Mouse (Mus musculus) macrophage (primary cell): ENCODE results near the gene Arl6. TPM values are rescaled to one million over a fixed set of nuclear protein-coding genes. Genes with fewer than 3 reads are reported as not detected.

Experiments
- H3K27ac ChIP-seq: fragments of 350-480 bp; formaldehyde crosslinking; 2 replicates; pipeline ENCODE4 v1.9.0; 2021
- H3K36me3 ChIP-seq: fragments of 350-480 bp; formaldehyde crosslinking; 2 replicates; pipeline ENCODE4 v1.9.0; 2021; ENCODE audit errors: inconsistent target
- H3K4me3 ChIP-seq: fragments of 350-480 bp; formaldehyde crosslinking; 2 replicates; pipeline ENCODE4 v1.9.0; 2021; ENCODE audit errors: inconsistent target
- H3K79me2 ChIP-seq: fragments of 350-480 bp; formaldehyde crosslinking; 2 replicates; pipeline ENCODE4 v1.9.0; 2021; ENCODE audit errors: inconsistent target
- WGBS: methylation state at CpG from one replicate; pipeline ENCODE4 v1.1.7; 2026; ENCODE audit warnings: inconsistent platforms; ENCODE audit not compliant: missing documents; 5-methylcytosine and 5-hydroxymethylcytosine counted together
- polyA plus RNA-seq: library from polyadenylated mRNA; stranded (reverse); fragments of 250-400 nt; gene quantifications from 3 replicates; pipeline ENCODE4 v1.2.4, GENCODE M21; 2018; ENCODE audit warnings: inconsistent platforms

Arl6 gene
- polyA plus RNA-seq, 1 experiment from 2014 or later = 5.2 TPM

GRCm38 (mm10) chr16:59599411-59600265 lies 39.6 kb downstream of the Arl6 start:
- peak overlapping the region; percentile 52 for H3K27ac ChIP-seq
- H3K79me2 ChIP-seq = peaks cover 54% of the 10 kb centered on the region
- no peaks in the 10 kb centered on the region for H3K36me3 ChIP-seq
- peak overlapping the region; percentile 56 for H3K4me3 ChIP-seq
- 55% methylated on average over 17 of the region's 17 CpGs for WGBS

GRCm38 (mm10) chr16:59598997-59599396 lies 40.2 kb downstream of the Arl6 start:
- Histone ChIP-seq H3K27ac (no peak overlapping the region), H3K79me2 (peaks cover 60% of the 10 kb centered on the region), H3K36me3 (no peaks in the 10 kb centered on the region), H3K4me3 (no peak overlapping the region)
- 81% methylated on average over 4 of the region's 4 CpGs for WGBS

GRCm38 (mm10) chr16:59597256-59597655 lies 41.9 kb downstream of the Arl6 start:
- 100% methylated on average over 6 of the region's 6 CpGs for WGBS
- peaks cover 78% of the 10 kb centered on the region for H3K79me2 ChIP-seq
- no peak overlapping the region for H3K4me3 ChIP-seq
- no peak overlapping the region for H3K27ac ChIP-seq
- H3K36me3 ChIP-seq = no peaks in the 10 kb centered on the region

GRCm38 (mm10) chr16:59594714-59595113 lies 44.5 kb downstream of the Arl6 start:
- H3K36me3 ChIP-seq = no peaks in the 10 kb centered on the region
- peaks cover 100% of the 10 kb centered on the region for H3K79me2 ChIP-seq
- WGBS = 92% methylated on average over 3 of the region's 3 CpGs
- no peak overlapping the region for H3K4me3 ChIP-seq
- H3K27ac ChIP-seq = no peak overlapping the region

- Histone ChIP-seq H3K79me2 (peaks cover 100% of the 10 kb centered on the region), H3K27ac (no peak overlapping the region), H3K36me3 (no peaks in the 10 kb centered on the region), H3K4me3 (no peak overlapping the region)
- WGBS = 86% methylated on average over 6 of the region's 6 CpGs
Observed at GRCm38 (mm10) chr16:59590790-59591189, 48.4 kb downstream of the Arl6 start.

- Histone ChIP-seq H3K36me3 (no peaks in the 10 kb centered on the region), H3K4me3 (no peak overlapping the region), H3K79me2 (peaks cover 82% of the 10 kb centered on the region), H3K27ac (no peak overlapping the region)
- 95% methylated on average over 13 of the region's 13 CpGs for WGBS
Observed at GRCm38 (mm10) chr16:59588351-59589025, 50.7 kb downstream of the Arl6 start.

- Histone ChIP-seq H3K27ac (no peak overlapping the region), H3K4me3 (no peak overlapping the region), H3K79me2 (peaks cover 75% of the 10 kb centered on the region), H3K36me3 (no peaks in the 10 kb centered on the region)
- 96% methylated on average over 10 of the region's 10 CpGs for WGBS
Observed at GRCm38 (mm10) chr16:59587816-59588215, 51.4 kb downstream of the Arl6 start.

- 95% methylated on average over 8 of the region's 8 CpGs for WGBS
- H3K4me3 ChIP-seq = no peak overlapping the region
- no peaks in the 10 kb centered on the region for H3K36me3 ChIP-seq
- H3K27ac ChIP-seq = no peak overlapping the region
- H3K79me2 ChIP-seq = peaks cover 75% of the 10 kb centered on the region
Observed at GRCm38 (mm10) chr16:59586911-59587310, 52.3 kb downstream of the Arl6 start.

GRCm38 (mm10) chr16:59586276-59586675 lies 52.9 kb downstream of the Arl6 start:
- WGBS = 62% methylated on average over 6 of the region's 6 CpGs

GRCm38 (mm10) chr16:59585706-59586244 lies 53.4 kb downstream of the Arl6 start:
- WGBS = 96% methylated on average over 4 of the region's 4 CpGs
- no peaks in the 10 kb centered on the region for H3K36me3 ChIP-seq
- no peak overlapping the region for H3K27ac ChIP-seq
- peaks cover 75% of the 10 kb centered on the region for H3K79me2 ChIP-seq
- H3K4me3 ChIP-seq = no peak overlapping the region

More at GRCm38 (mm10) chr16:59586276-59586675, 52.9 kb downstream of the Arl6 start:
- no peaks in the 10 kb centered on the region for H3K36me3 ChIP-seq
- H3K4me3 ChIP-seq = no peak overlapping the region
- H3K79me2 ChIP-seq = peaks cover 75% of the 10 kb centered on the region
- H3K27ac ChIP-seq = no peak overlapping the region

GRCm38 (mm10) chr16:59583515-59583914 lies 55.7 kb downstream of the Arl6 start:
- Histone ChIP-seq H3K27ac (no peak overlapping the region), H3K36me3 (no peaks in the 10 kb centered on the region), H3K79me2 (peaks cover 69% of the 10 kb centered on the region), H3K4me3 (no peak overlapping the region)
- WGBS = 49% methylated on average over 5 of the region's 5 CpGs

GRCm38 (mm10) chr16:59579237-59579636 lies 60.0 kb downstream of the Arl6 start:
- Histone ChIP-seq H3K4me3 (no peak overlapping the region), H3K36me3 (no peaks in the 10 kb centered on the region), H3K27ac (no peak overlapping the region), H3K79me2 (peaks cover 46% of the 10 kb centered on the region)
- 59% methylated on average over 8 of the region's 8 CpGs for WGBS

- Histone ChIP-seq H3K4me3 (no peak overlapping the region), H3K36me3 (no peaks in the 10 kb centered on the region), H3K27ac (no peak overlapping the region), H3K79me2 (peaks cover 30% of the 10 kb centered on the region; the same call in 1 of the 2 replicates)
- WGBS = 93% methylated on average over 11 of the region's 11 CpGs
Observed at GRCm38 (mm10) chr16:59573961-59574360, 65.2 kb downstream of the Arl6 start.

- H3K27ac ChIP-seq = no peak overlapping the region
Observed at GRCm38 (mm10) chr16:59572685-59573084, 66.5 kb downstream of the Arl6 start.

GRCm38 (mm10) chr16:59570807-59571206 lies 68.4 kb downstream of the Arl6 start:
- WGBS = 89% methylated on average over 8 of the region's 8 CpGs
- H3K4me3 ChIP-seq = no peak overlapping the region
- H3K79me2 ChIP-seq = peaks cover 40% of the 10 kb centered on the region; the same call in 1 of the 2 replicates
- no peak overlapping the region for H3K27ac ChIP-seq
- H3K36me3 ChIP-seq = no peaks in the 10 kb centered on the region

More at GRCm38 (mm10) chr16:59572685-59573084, 66.5 kb downstream of the Arl6 start:
- Histone ChIP-seq H3K4me3 (no peak overlapping the region), H3K79me2 (peaks cover 26% of the 10 kb centered on the region; the same call in 1 of the 2 replicates), H3K36me3 (no peaks in the 10 kb centered on the region)
- WGBS = 94% methylated on average over 3 of the region's 3 CpGs
